Mouse (Mus musculus): ENCODE data around the gene Tmem181a. TPM values are rescaled to one million over a fixed set of nuclear protein-coding genes. Genes with fewer than 3 reads are reported as not detected.
"Not testable (repeated sequence)": the region's sequence is repeated elsewhere in the genome, so short reads cannot be mapped to it uniquely, and the experiment has no call there.

Gene Tmem181a
- 25.3 and 26.5 TPM in 2 replicates for polyA plus RNA-seq (2016; fragmentation: Nextera tagmentation; extraction: Ambion mirVana)

- ATAC-seq (ENCODE audit: insufficient number of reproducible peaks, insufficient read depth, low FRiP score, low TSS enrichment), result peak; percentile 60
- 0% methylated on average over 19 of the region's 51 CpGs for WGBS
Measured at GRCm38 (mm10) chr17:6256400-6257069, at the start of gene Tmem181a. Tmem181a (plus strand) TSS chr17:6256860.

GRCm38 (mm10) chr17:6211721-6212120 is 44.9 kb upstream of the Tmem181a start:
- ATAC-seq (ENCODE audit: insufficient number of reproducible peaks, insufficient read depth, low FRiP score, low TSS enrichment), result no peak
- no peak overlapping the region for H3K27ac ChIP-seq
- H3K4me1 ChIP-seq, result no peaks in the 10 kb centered on the region
- H3K9ac ChIP-seq, result no peak overlapping the region
- no peaks in the 10 kb centered on the region for H3K27me3 ChIP-seq
- WGBS, result 90% methylated on average over 1 of the region's 1 CpGs
- no peak overlapping the region for H3K4me3 ChIP-seq
- H3K4me2 ChIP-seq (replicated peaks), result no peak overlapping the region
- H3K9me3 ChIP-seq, result no peaks in the 10 kb centered on the region
- H3K36me3 ChIP-seq, result peaks cover 61% of the 10 kb centered on the region

More at GRCm38 (mm10) chr17:6256400-6257069, at the start of gene Tmem181a:
- not testable (repeated sequence) for H3K9me3 ChIP-seq, H3K27ac ChIP-seq, H3K9ac ChIP-seq, H3K4me1 ChIP-seq, H3K27me3 ChIP-seq, H3K36me3 ChIP-seq
- Histone ChIP-seq H3K4me3 (peak within 1 kb of the TSS; percentile 18; the same call in 1 of the 2 replicates), H3K4me2 (replicated peaks) (peak within 1 kb of the TSS; percentile 43)

- H3K27ac ChIP-seq, result no peak overlapping the region
- no peak overlapping the region for H3K9ac ChIP-seq
- no peak overlapping the region for H3K4me3 ChIP-seq
- WGBS, result 92% methylated on average over 4 of the region's 4 CpGs
- no peaks in the 10 kb centered on the region for H3K27me3 ChIP-seq
- H3K36me3 ChIP-seq, result peaks cover 48% of the 10 kb centered on the region
- H3K4me1 ChIP-seq, result no peaks in the 10 kb centered on the region
- ATAC-seq (ENCODE audit: insufficient number of reproducible peaks, insufficient read depth, low FRiP score, low TSS enrichment), result no peak
- no peaks in the 10 kb centered on the region for H3K9me3 ChIP-seq
- no peak overlapping the region for H3K4me2 ChIP-seq (replicated peaks)
Measured at GRCm38 (mm10) chr17:6215640-6216039, 41.0 kb upstream of the Tmem181a start.

GRCm38 (mm10) chr17:6216514-6216913 is 40.1 kb upstream of the Tmem181a start:
- WGBS, result 94% methylated on average over 10 of the region's 10 CpGs
- Histone ChIP-seq H3K4me1 (no peaks in the 10 kb centered on the region), H3K4me2 (replicated peaks) (no peak overlapping the region), H3K27ac (no peak overlapping the region), H3K9me3 (no peaks in the 10 kb centered on the region), H3K4me3 (no peak overlapping the region), H3K27me3 (no peaks in the 10 kb centered on the region), H3K9ac (no peak overlapping the region), H3K36me3 (peaks cover 48% of the 10 kb centered on the region)
- ATAC-seq (ENCODE audit: insufficient number of reproducible peaks, insufficient read depth, low FRiP score, low TSS enrichment), result no peak

GRCm38 (mm10) chr17:6232633-6233032 is 24.0 kb upstream of the Tmem181a start:
- H3K9me3 ChIP-seq; H3K27me3 ChIP-seq; H3K4me2 ChIP-seq (replicated peaks); H3K4me3 ChIP-seq; H3K4me1 ChIP-seq; H3K36me3 ChIP-seq; H3K27ac ChIP-seq; H3K9ac ChIP-seq: not testable (repeated sequence)
- ATAC-seq (ENCODE audit: insufficient number of reproducible peaks, insufficient read depth, low FRiP score, low TSS enrichment), result 0 out of 2 replicates have a peak, but pooled peaks have one; percentile 62
- WGBS, result no CpG with 5 or more reads among the region's 7 CpGs

- H3K4me2 ChIP-seq (replicated peaks); H3K4me3 ChIP-seq; H3K9ac ChIP-seq; H3K27ac ChIP-seq; H3K36me3 ChIP-seq; ATAC-seq (ENCODE audit: insufficient number of reproducible peaks, insufficient read depth, low FRiP score, low TSS enrichment); H3K4me1 ChIP-seq; H3K9me3 ChIP-seq; H3K27me3 ChIP-seq: not testable (repeated sequence)
- 96% methylated on average over 1 of the region's 1 CpGs for WGBS
Measured at GRCm38 (mm10) chr17:6251298-6251697, 5.4 kb upstream of the Tmem181a start.

- not testable (repeated sequence) for H3K36me3 ChIP-seq; H3K27me3 ChIP-seq; H3K27ac ChIP-seq; H3K9ac ChIP-seq; ATAC-seq (ENCODE audit: insufficient number of reproducible peaks, insufficient read depth, low FRiP score, low TSS enrichment); H3K9me3 ChIP-seq; H3K4me1 ChIP-seq
- Histone ChIP-seq H3K4me2 (replicated peaks) (peak overlapping the region; percentile 43), H3K4me3 (peak overlapping the region; percentile 18; the same call in 1 of the 2 replicates)
- WGBS, result 1% methylated on average over 19 of the region's 20 CpGs
Measured at GRCm38 (mm10) chr17:6257070-6257456, 403 bp downstream of the Tmem181a start.

- WGBS, result 3% methylated on average over 53 of the region's 84 CpGs
- not testable (repeated sequence) for H3K27ac ChIP-seq, H3K9me3 ChIP-seq, H3K36me3 ChIP-seq, H3K27me3 ChIP-seq, H3K4me1 ChIP-seq
- ATAC-seq (ENCODE audit: insufficient number of reproducible peaks, insufficient read depth, low FRiP score, low TSS enrichment), result peak; percentile 22; the same call in 1 of the 2 replicates
- Histone ChIP-seq H3K9ac (peak overlapping the region; percentile 69), H3K4me3 (peak overlapping the region; percentile 50), H3K4me2 (replicated peaks) (peak overlapping the region; percentile 58)
Measured at GRCm38 (mm10) chr17:6269876-6270831, 13.5 kb downstream of the Tmem181a start.

GRCm38 (mm10) chr17:6270840-6271239 is 14.2 kb downstream of the Tmem181a start:
- peak overlapping the region; percentile 50 for H3K4me3 ChIP-seq
- H3K27ac ChIP-seq; H3K36me3 ChIP-seq; H3K27me3 ChIP-seq; H3K4me1 ChIP-seq; H3K9me3 ChIP-seq; ATAC-seq (ENCODE audit: insufficient number of reproducible peaks, insufficient read depth, low FRiP score, low TSS enrichment): not testable (repeated sequence)
- peak overlapping the region; percentile 69 for H3K9ac ChIP-seq
- H3K4me2 ChIP-seq (replicated peaks), result peak overlapping the region; percentile 58
- WGBS, result under 1% methylated on average over 25 of the region's 25 CpGs

GRCm38 (mm10) chr17:6271970-6272369 is 15.3 kb downstream of the Tmem181a start:
- not testable (repeated sequence) for H3K4me3 ChIP-seq; H3K4me1 ChIP-seq; H3K9ac ChIP-seq; H3K27ac ChIP-seq; H3K4me2 ChIP-seq (replicated peaks); H3K9me3 ChIP-seq; ATAC-seq (ENCODE audit: insufficient number of reproducible peaks, insufficient read depth, low FRiP score, low TSS enrichment); H3K36me3 ChIP-seq; H3K27me3 ChIP-seq
- 85% methylated on average over 6 of the region's 6 CpGs for WGBS

GRCm38 (mm10) chr17:6274693-6275092 is 18.0 kb downstream of the Tmem181a start:
- H3K27me3 ChIP-seq; H3K36me3 ChIP-seq; H3K9ac ChIP-seq; H3K9me3 ChIP-seq; H3K4me2 ChIP-seq (replicated peaks); H3K4me1 ChIP-seq; H3K27ac ChIP-seq; H3K4me3 ChIP-seq; ATAC-seq (ENCODE audit: insufficient number of reproducible peaks, insufficient read depth, low FRiP score, low TSS enrichment): not testable (repeated sequence)
- WGBS, result 90% methylated on average over 5 of the region's 6 CpGs

- H3K36me3 ChIP-seq; H3K27ac ChIP-seq; H3K9me3 ChIP-seq; H3K4me2 ChIP-seq (replicated peaks); H3K4me3 ChIP-seq; H3K9ac ChIP-seq; H3K4me1 ChIP-seq; H3K27me3 ChIP-seq: not testable (repeated sequence)
- peak; percentile 37; the same call in 1 of the 2 replicates for ATAC-seq (ENCODE audit: insufficient number of reproducible peaks, insufficient read depth, low FRiP score, low TSS enrichment)
- WGBS, result 51% methylated on average over 8 of the region's 8 CpGs
Measured at GRCm38 (mm10) chr17:6279205-6279604, 22.5 kb downstream of the Tmem181a start.

Data from embryonic facial prominence, embryonic 12.5 days (tissue).